Comparison of ENCODE assay signal across 8 mouse cellular contexts in genomic region chr3:51417485-51417884, GRCm38 (mm10). TPM values are rescaled to one million over a fixed set of nuclear protein-coding genes. Genes with fewer than 3 reads are reported as not detected.
DNase-seq lines count a peak whose midpoint lies in the region; ATAC-seq and TF ChIP-seq lines count a peak whose summit lies in the region.

No protein-coding gene starts in this region.

- H3K4me1 ChIP-seq in heart, embryonic 12.5 days (replicated peaks), result peaks cover 25% of the 10 kb centered on the region
- H3K4me1 ChIP-seq in E14TG2a.4 (replicated peaks; ENCODE audit: low read depth, low read length), result peaks cover 69% of the 10 kb centered on the region
- H3K4me1 ChIP-seq in hindbrain, embryonic 10.5 days (replicated peaks), result peaks cover 25% of the 10 kb centered on the region
- H3K4me1 ChIP-seq in midbrain, embryonic 10.5 days, result peaks cover 31% of the 10 kb centered on the region

- intact Hi-C loops in heart, postnatal 36 days (cut with DNase I), result no loop called here

- DNase-seq in heart, postnatal 36 days, result no peak
- no peak for DNase-seq in hindbrain, embryonic 10.5 days (ENCODE audit: low spot score)
- DNase-seq in midbrain, embryonic 10.5 days (ENCODE audit: low spot score), result no peak
- no peak for DNase-seq in urinary bladder, postnatal 14 days (ENCODE audit: low spot score)
- no peak for DNase-seq in frontal cortex, postnatal 25 days (ENCODE audit: low spot score in 2 of 2)
- DNase-seq in layer of hippocampus, postnatal 14 days (ENCODE audit: low spot score in 2 of 2), result no peak

- no peak for TF ChIP-seq CTCF in E14TG2a.4 (conservative IDR thresholded peaks at IDR 0.05; ENCODE audit: low read length)

- H3K27ac ChIP-seq in heart, embryonic 12.5 days (ENCODE audit: poor library complexity, severe bottlenecking), result no peak overlapping the region
- no peak overlapping the region for H3K27ac ChIP-seq in hindbrain, embryonic 10.5 days
- no peak overlapping the region for H3K27ac ChIP-seq in midbrain, embryonic 10.5 days (replicated peaks)

- no peaks in the 10 kb centered on the region for H3K27me3 ChIP-seq in heart, embryonic 12.5 days (replicated peaks)
- H3K27me3 ChIP-seq in E14TG2a.4 (ENCODE audit: insufficient read depth, low read length), result no peaks in the 10 kb centered on the region
- H3K27me3 ChIP-seq in hindbrain, embryonic 10.5 days (ENCODE audit: insufficient read depth, poor library complexity, severe bottlenecking), result no peaks in the 10 kb centered on the region
- H3K27me3 ChIP-seq in midbrain, embryonic 10.5 days (ENCODE audit: low read depth, poor library complexity, severe bottlenecking), result no peaks in the 10 kb centered on the region

- no peak overlapping the region for H3K9ac ChIP-seq in heart, embryonic 12.5 days

- H3K36me3 ChIP-seq in heart, embryonic 12.5 days, result peaks cover 3% of the 10 kb centered on the region; the same call in 1 of the 2 replicates
- peaks cover 45% of the 10 kb centered on the region for H3K36me3 ChIP-seq in E14TG2a.4 (ENCODE audit: insufficient read depth, low read length)
- H3K36me3 ChIP-seq in hindbrain, embryonic 10.5 days, result peaks cover 24% of the 10 kb centered on the region
- peaks cover 26% of the 10 kb centered on the region for H3K36me3 ChIP-seq in midbrain, embryonic 10.5 days

- H3K4me2 ChIP-seq in heart, embryonic 12.5 days, result peak overlapping the region; percentile 85

- H3K4me3 ChIP-seq in heart, embryonic 12.5 days, result peak overlapping the region; percentile 88
- H3K4me3 ChIP-seq in E14TG2a.4 (replicated peaks; ENCODE audit: low read length), result peak overlapping the region; percentile 97
- H3K4me3 ChIP-seq in hindbrain, embryonic 10.5 days, result peak overlapping the region; percentile 99
- peak overlapping the region; percentile 94 for H3K4me3 ChIP-seq in midbrain, embryonic 10.5 days

- no peaks in the 10 kb centered on the region for H3K9me3 ChIP-seq in heart, embryonic 12.5 days (replicated peaks)
- no peaks in the 10 kb centered on the region for H3K9me3 ChIP-seq in E14TG2a.4 (ENCODE audit: low read length)
- H3K9me3 ChIP-seq in hindbrain, embryonic 10.5 days, result no peaks in the 10 kb centered on the region
- H3K9me3 ChIP-seq in midbrain, embryonic 10.5 days (replicated peaks), result no peaks in the 10 kb centered on the region

- WGBS in heart, embryonic 12.5 days, result 51% methylated on average over 2 of the region's 2 CpGs
- WGBS in hindbrain, embryonic 10.5 days, result 56% methylated on average over 2 of the region's 2 CpGs
- 51% methylated on average over 2 of the region's 2 CpGs for WGBS in midbrain, embryonic 10.5 days

- no peak for ATAC-seq in heart, embryonic 12.5 days (ENCODE audit: insufficient number of reproducible peaks, low FRiP score)

RNA-seq across cellular contexts. Expression of gene Naa15, which starts 2.5 kb away (rescaled TPM):
- polyA plus RNA-seq in heart, embryonic 12.5 days (2016; fragmentation: Nextera tagmentation; extraction: Ambion mirVana), result 49.1 and 50.4 TPM in 2 replicates
- total RNA-seq in heart, postnatal 36 days (2021), result 10 to 100 TPM; 42.8 to 48.4 TPM
- 53.2 and 64.6 TPM in 2 replicates for polyA plus RNA-seq in hindbrain, embryonic 10.5 days (2016; fragmentation: Nextera tagmentation; extraction: Ambion mirVana)
- 58.8 and 63.4 TPM in 2 replicates for polyA plus RNA-seq in midbrain, embryonic 10.5 days (2016; fragmentation: Nextera tagmentation; extraction: Ambion mirVana)
- total RNA-seq in layer of hippocampus, postnatal 14 days (2021), result 10 to 100 TPM; 41.8 to 46.9 TPM

RNA-seq across cellular contexts. Expression of gene Ndufc1, which starts 8.7 kb away (rescaled TPM):
- 1,439 and 1,474 TPM in 2 replicates for polyA plus RNA-seq in heart, embryonic 12.5 days (2016; fragmentation: Nextera tagmentation; extraction: Ambion mirVana)
- 1,000 to 10,000 TPM; 1,613 to 1,736 TPM for total RNA-seq in heart, postnatal 36 days (2021)
- polyA plus RNA-seq in hindbrain, embryonic 10.5 days (2016; fragmentation: Nextera tagmentation; extraction: Ambion mirVana), result 675 and 776 TPM in 2 replicates
- 688 and 718 TPM in 2 replicates for polyA plus RNA-seq in midbrain, embryonic 10.5 days (2016; fragmentation: Nextera tagmentation; extraction: Ambion mirVana)
- total RNA-seq in layer of hippocampus, postnatal 14 days (2021), result 100 to 1,000 TPM; 357 to 360 TPM

RNA-seq across cellular contexts. Expression of gene Mgarp, which starts 20.9 kb away (rescaled TPM):
- 14.0 and 14.5 TPM in 2 replicates for polyA plus RNA-seq in heart, embryonic 12.5 days (2016; fragmentation: Nextera tagmentation; extraction: Ambion mirVana)
- under 1 TPM in 1 of 2 experiments, not detected in 1; 0.33 TPM for total RNA-seq in heart, postnatal 36 days (2021)
- 7.5 and 11.8 TPM in 2 replicates for polyA plus RNA-seq in hindbrain, embryonic 10.5 days (2016; fragmentation: Nextera tagmentation; extraction: Ambion mirVana)
- polyA plus RNA-seq in midbrain, embryonic 10.5 days (2016; fragmentation: Nextera tagmentation; extraction: Ambion mirVana), result 35.9 and 39.2 TPM in 2 replicates
- not detected for total RNA-seq in layer of hippocampus, postnatal 14 days (2021)
